Mouse (Mus musculus) thymus, postnatal 10 days (tissue): Measurements from ENCODE around the gene Olfr1230.

Experiments used
- DNase-seq, 2 experiments: peaks; one replicate each; pipeline ENCODE4 v3.0.0; 2021; ENCODE audit warnings: low spot score in 2 of 2

Olfr1230 gene

DNA sequence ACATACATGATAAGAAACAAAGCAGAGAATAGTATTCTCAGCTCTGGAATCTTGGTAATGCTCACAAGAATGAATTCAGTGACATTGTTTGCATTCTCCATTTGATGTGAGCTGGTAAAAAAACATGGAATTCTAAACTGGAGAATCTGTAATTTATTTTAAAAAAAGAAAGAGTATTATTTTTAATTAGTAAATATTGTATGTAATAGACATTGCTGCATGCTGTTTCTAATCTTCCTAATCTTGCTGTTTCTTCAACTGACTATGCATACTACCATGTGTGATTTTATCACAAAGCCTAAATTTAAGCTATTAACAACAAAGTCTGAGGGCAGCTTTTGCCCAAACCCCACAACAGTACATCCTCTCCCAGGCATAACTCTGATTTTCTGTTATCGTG is at the start of gene Olfr1230:
Gene Olfr1230, minus strand, starts transcription at position 101 of the 400 bp plus-strand sequence.
- no peak for DNase-seq

DNA sequence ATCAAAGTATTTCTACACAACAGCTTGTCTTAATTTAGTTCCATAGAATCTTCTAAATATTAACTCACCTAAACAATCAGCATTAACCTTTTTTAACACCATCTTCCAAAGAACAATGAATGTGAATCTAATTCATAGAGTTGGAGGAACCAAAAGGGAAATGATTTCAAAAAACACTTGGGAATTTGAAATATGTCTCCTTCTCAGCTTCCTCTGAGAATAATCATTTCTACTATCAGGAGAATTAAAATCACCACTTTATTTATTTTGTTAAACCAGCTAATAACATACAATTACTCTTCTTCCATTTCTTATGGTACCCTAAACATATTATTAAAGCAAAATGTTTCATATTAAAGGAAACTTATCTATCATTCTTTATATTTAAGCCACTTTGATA is 45.2 kb upstream of the Olfr1230 start, which contains the start of gene Olfr1233:
Gene Olfr1233, minus strand, starts transcription at position 101 of the 400 bp plus-strand sequence.
- DNase-seq = no peak

DNA sequence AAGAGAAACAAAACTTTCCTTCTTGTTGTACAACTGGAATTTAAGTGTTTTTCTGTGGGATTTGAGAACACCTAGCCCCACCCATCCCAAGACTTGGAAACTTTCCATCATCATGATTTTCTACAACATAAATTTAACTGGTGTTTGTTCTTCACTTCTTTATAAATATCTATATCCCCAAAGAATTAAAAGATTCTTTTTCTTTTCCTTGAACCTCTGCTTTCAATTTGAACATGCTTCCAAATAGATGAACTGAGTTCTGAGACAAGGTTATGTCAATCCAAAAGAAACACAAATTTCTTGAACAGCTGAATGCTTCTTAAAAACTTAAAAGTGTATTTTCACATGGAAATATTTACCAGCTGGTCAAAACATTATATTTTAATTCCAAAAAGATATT is 32.5 kb upstream of the Olfr1230 start, which contains the start of gene Olfr1232:
Gene Olfr1232, minus strand, starts transcription at position 101 of the 400 bp plus-strand sequence.
- DNase-seq = no peak

DNA sequence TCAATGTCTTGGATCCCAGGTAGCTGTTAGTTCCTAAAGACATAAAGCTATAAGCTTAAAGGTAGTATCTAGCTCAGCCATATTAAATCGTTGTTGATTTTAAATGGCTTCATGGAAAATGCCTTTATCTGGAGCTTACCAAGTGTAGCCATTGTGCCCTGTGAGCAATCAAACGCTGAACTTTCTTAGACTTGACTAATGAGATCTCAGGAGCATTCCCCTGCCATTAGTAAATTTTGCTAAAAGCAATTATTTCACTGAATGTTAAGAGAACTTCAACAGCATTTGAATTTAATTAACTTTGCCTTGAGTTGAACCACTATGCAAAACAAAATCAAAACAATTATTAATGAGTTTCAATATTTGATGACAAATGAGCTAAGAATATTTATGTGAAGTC is 9.9 kb upstream of the Olfr1230 start, which contains the start of gene Olfr1231:
Gene Olfr1231, minus strand, starts transcription at position 101 of the 400 bp plus-strand sequence.
- DNase-seq = no peak

DNA sequence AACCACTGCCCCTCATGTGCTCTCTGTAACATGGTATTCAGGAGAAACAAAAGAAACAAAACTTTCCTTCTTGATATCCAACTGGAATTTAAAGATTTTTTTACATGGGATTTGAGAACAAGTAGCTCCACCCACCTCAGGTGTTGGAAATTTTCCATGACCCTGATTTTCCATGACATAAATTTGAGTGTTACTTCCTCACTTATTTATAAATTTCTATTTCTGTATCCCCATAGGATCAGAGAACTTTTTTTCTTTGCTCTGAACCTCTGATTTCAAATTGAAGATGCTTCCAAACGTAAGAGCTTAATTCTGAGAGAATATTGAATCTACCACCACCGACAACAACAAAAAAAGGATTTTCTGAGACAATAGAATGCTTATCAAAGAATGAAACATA is 9.2 kb downstream of the Olfr1230 start, which contains the start of gene Olfr1229:
Gene Olfr1229, minus strand, starts transcription at position 101 of the 400 bp plus-strand sequence.
- DNase-seq = no peak

DNA sequence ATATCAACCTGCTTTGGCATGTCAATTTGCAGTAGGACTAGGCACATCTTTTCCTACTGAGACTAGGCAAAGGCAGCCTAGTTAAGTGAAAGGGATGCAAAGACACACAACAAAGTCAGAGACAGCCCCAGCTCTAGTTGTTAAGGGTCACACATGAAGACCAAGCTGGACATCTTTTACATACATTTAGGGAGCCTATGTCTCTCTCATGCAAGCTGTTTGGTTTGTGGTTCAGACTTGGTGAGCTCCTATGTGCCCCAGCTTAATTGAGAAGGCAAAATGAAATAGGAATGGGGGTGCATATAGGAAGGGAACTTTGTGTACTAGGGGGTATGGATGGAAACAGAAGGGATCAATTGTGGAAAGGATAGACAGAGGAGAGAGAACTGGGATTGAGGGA is 43.1 kb downstream of the Olfr1230 start, which contains the start of gene Olfr1228:
Gene Olfr1228, minus strand, starts transcription at position 101 of the 400 bp plus-strand sequence.
- DNase-seq = no peak
